Mouse (Mus musculus) cerebellum, adult 2 months (tissue): ENCODE results near the gene Sprr2b.

Experiments
- CTCF ChIP-seq: fragments of 200-500 bp; IDR thresholded peaks from 2 replicates; pipeline ENCODE4 v1.5.1; 2011; ENCODE audit warnings: low read depth, mild to moderate bottlenecking, control low read depth, low read length, moderate library complexity, borderline replicate concordance; ENCODE audit not compliant: insufficient read depth
- POLR2A ChIP-seq: fragments of 200-500 bp; IDR thresholded peaks from 2 replicates; pipeline ENCODE4 v1.6.1; 2011; ENCODE audit warnings: low read length, control low read depth, borderline replicate concordance; ENCODE audit not compliant: insufficient read depth

DNA sequence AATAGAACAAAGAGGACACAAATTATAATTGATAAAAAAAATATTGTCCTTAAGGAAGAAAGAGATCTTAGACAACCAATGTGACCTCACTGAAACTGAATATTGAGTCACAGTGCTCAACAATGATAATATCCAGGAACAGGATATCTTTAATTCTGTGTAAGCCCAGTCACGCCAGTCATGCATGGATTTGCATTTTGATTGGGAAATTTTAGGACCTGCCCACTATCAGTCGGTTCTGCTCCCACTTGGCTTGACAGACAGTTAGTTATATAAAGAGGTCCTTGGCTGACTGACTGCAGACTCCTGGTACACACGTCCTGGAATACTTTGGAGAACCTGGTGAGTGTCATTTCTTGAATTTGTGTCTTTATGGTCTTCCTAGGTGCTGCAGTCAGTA lies 48.5 kb downstream of the Sprr2b start, which contains the start of gene Sprr2f:
- TF ChIP-seq POLR2A (no peak), CTCF (no peak)
